Mouse (Mus musculus) thymus, postnatal 14 days (tissue): ENCODE measurements at regions not wholly inside any gene's neighbourhood (a gene's known extent, or its start where the extent isn't known, plus 50 kb on each side); places are given as distances from the start of the nearest gene placed in this dataset.
A peak's percentile ranks its signal among the peaks of the same experiment; 100 is the strongest.

ENCODE experiments used
- DNase-seq: peaks from one replicate; pipeline ENCODE4 v3.0.0; 2021

- no peak for DNase-seq
Observed at GRCm38 (mm10) chr13:71481205-71481604, 482.3 kb downstream of the Irx1 start.

DNA sequence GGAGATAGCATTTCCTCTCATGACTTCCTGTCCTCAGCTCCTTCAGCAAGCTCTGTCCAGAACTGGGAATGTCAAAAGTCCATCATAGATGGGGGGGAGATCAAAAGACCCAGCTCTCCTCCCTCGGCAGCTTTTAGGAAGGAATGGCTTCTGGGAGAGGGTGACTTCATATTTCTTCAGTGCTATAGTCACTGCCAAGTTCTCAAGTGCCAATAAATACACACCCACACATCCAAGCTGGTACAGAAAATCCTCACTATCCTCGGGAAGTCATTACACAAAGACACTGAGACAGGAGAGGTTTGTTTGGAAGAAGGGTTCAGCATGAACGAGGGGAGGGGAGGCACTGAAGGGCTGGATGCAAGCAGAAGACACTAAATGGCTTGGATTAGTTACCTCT is 502.0 kb downstream of the Irx1 start:
- DNase-seq, result no peak

DNA sequence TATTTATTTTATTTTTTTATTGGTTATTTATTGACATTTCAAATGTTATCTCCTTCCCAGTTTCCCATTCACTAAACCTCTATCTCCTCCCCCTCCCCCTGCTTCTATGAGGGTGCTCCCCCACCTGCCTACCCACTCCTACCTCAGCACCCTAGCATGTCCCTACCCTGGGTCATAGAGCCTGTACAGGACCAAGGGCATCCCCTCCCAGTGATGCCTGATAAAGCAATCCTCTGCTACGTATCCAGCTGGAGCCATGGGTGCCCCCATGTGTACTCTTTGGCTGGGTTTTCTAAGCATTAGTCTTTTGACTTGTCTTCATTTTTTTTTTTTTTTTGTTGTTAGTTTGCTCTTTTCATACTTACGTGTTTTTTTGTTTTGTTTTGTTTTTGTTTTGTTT is 502.9 kb downstream of the Irx1 start:
- no peak for DNase-seq

DNA sequence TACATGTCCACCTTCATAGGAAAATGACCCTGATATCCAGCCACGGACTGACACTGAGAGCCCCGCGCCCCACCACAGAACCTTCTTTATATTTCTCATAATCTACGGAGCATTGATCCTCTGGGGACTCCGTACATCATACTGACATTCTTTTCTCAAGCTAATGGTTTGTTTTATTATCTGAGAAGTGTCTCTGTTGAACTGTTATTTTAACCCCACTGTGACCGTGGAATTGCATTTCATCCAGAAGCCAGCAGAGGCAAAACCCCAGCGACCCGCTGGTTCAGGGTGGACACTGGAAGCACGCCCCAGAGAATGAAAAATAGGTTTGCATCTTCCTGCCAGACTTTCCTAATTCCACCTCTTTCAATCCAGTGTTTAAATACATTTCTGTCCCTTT is 503.4 kb downstream of the Irx1 start:
- DNase-seq, result no peak

DNA sequence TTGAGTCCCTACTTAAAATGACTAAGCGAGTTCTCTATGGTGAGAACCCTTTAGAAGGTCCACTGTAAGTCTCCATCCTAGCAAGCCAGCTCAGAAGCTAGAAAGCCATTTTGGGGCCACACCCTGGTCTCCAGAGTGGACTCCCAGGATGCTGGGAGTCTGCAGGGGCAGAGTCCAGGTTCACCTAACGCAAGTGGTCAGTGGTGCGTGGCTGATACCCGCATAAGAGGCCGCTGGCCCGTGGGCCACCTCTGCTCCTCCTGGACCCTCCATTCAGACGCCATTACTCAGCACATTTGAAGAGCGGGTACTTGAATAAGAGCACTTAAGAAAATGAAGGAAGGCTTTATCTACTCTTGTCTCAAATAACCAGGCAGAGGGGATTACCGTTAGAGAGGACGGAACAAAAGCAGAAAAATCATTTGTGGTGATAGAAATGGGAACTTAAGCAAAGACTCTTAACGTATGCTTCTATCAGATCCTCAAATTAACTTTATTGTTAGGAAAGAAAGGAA is 504.4 kb downstream of the Irx1 start:
- no peak for DNase-seq

GRCm38 (mm10) chr13:71458061-71458935 is 505.2 kb downstream of the Irx1 start:
- DNase-seq, result peak; percentile 6

DNA sequence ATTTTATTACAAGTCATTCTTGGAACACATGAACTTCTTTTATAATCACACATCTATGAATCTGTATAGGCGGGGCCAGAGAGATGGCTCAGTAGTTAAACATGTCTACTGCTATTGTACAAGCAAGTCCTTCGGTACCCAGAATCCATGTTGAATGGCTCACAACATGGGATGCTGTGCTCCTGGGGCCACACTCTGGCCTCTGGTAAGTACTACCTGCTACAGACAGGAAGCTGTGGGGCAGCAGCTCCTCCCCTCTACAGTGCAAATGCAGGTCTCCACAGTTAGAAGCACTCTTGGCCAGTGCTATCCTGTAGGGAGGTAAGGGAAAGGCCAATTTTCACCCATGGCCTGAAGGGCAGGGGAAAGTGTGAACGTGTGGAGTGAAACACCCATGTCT is 506.0 kb downstream of the Irx1 start:
- DNase-seq, result no peak

DNA sequence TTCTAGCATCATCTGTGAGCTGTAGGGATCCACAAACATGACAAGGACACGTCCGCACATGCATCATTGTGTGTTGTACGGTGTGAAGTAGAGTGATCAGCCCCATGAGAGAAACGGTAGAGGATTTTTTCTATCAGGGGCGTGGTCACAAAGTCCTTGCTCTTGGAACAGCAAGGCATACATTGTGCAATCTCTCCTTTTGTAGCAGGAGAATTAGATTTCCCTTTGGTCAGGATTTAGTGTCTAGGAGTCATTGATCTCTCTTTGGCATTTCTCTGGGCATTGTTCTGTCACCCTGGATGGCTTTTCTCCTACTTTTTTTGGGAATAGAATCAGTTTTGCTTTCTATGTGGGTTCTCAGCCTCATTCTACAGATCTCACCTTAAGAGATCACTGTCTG is 511.3 kb downstream of the Irx1 start:
- no peak for DNase-seq

- DNase-seq, result no peak
Observed at GRCm38 (mm10) chr13:71437601-71438099, 525.9 kb downstream of the Irx1 start.

- DNase-seq, result no peak
Observed at GRCm38 (mm10) chr13:71403654-71404560, 559.6 kb downstream of the Irx1 start.

DNA sequence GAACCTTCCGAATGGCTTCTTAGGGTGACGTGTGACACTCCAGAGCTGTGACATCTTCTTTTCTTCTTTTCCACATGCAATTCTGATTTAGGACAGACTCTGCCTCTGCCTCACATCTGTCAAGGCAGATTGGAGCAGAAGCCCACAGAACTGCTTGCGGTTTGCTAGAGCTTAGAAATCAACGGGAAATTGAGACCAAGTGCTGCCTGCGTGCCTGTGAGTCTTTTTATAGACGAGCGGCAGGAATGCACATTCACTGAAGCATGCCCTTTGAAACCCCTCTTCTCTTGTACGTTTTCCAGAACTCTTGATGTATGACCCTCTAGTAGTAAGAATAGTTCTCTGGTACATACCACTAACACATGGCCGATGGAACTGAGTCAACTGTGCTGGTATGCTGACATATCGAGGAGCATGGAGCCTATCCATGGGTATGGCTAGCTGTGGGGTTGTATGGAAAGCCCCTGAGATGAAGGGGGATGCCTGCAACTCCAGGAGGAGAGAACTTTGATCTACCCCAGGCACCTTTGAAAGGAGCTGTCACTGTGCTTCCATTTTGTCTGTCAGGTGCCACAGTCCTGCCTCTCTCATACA is 552.2 kb upstream of the Adamts16 start:
- no peak for DNase-seq

DNA sequence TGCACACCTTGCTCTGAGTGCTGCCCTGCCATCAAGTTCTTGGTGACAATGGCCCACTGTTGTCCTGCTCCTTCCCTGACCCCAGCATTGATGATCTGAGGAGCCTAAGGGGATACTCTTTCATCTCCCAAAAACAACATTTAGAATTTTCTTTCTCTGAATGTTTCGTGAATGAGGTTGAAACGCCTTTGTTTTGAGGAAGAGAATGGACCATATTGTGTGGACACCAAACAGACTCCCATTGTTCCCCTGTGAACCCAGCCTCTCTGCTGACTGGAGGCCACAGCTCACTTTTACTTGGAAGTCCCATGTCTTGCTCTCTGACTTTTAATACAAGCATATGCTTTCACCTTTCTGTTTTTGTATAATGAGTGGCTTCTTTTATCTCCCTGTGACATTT is 537.0 kb upstream of the Adamts16 start:
- DNase-seq, result no peak

DNA sequence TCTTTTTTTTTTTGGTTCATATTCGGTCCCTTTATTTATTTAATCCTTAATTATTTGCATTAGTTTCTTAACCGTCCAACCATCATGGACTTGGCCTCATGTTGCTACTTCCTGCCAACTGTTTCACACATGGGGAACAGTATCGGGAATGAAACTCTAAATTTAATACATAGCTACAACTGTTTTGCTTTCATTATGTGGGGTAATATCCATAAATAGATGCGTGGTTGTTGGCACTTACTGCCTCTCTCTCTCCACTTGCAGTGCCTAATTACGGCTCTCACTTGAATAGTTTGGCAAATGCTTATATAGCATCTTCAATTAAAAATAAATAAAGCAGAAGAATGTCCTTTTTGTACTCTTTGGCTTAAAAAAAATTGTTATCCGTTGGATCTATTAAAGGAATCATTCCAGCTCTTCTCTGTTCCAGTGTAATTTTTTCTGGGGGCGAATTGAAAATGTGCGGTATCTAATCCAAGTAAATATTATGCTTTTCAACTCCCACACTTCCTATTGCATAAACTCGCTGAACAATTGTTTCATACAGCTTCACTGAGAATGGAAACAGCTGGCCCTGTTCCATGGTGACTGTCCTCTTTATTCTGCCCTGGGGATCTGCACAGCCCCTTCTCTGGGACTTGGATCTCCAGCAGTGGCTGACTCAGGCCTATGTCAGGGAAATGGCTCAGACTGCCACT is 534.4 kb upstream of the Adamts16 start:
- no peak for DNase-seq

DNA sequence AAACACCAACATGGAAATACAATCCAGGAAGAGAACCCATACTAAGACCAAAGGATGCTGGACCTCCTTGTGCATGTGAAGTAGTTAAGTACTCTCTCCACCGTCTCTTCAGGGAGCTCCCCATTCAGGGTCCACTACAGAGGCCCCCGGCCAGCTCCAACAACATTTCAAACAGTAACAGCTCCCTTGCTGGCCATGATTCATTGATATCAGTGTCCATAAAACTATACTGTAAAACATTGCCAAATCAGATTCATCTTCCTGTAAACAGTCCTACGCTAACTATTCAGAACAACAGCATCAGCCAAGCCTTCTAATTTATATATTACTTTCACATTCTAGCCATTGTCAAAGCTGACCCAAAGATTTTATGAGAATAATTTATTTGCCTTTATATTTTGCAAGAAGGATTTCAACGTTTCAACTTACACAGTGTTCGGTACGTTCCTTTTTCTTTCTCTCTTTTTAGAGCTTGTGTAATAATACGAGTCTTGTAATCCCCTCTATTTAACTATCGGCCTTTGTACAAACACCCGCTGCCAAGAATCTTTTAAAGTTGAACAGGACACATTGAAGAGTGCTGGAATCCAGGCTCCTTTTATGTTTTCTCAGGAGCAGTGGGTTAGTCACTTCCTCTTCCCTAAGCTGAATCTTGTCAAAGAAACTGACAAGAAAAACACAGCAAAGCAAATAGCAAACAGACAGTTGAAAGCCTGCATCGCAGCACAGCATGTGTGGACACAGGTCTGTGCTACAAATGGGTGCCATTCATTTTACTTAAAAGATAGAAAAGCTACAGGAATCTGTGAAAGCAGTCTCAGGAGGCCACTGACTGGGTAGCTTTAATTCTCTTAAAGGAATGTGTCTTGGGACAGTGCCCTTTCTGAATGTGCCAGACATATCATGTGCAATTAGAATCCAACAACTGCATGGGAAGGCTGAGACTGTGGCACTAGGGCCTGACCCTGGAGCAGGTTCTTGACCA is 531.4 kb upstream of the Adamts16 start:
- no peak for DNase-seq

DNA sequence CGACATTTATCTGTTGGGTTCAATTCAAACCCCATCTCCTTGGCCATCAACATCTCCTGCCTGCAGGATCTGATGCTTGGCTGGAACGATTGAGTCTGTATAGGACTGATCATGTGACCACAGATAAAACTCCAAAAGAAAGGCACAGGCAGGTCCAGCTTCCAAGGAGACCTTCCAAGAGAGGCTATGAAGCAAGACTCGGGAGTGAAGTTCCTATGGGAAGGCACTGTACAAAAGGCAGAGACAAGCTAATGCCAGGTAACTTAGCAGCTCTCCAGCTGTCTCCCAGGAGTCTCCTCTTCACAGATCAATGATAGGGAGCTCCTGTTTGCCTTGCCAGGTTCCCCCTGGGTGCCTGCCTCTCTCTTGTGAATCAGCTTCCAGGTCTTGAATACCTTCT is 528.2 kb upstream of the Adamts16 start:
- no peak for DNase-seq

DNA sequence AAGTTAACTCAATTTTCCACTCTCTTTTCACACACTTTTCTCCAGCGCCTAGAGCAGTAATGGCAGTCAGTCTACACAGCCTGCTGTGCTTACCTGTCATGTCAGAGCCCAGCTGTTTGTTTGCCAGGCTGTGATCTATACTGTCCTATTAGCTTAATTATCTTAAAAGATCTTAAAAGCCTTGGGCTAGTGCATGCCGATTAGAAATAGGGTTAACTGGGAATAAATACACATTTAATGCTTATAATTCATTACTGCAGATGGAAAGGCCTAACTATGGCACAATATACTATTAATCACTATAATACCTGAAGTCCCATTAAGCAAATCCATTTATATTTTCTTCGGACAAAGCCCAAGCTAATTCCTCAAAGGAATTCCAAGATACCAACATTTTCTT is 523.6 kb upstream of the Adamts16 start:
- DNase-seq, result no peak

GRCm38 (mm10) chr13:71362311-71362710 is 520.7 kb upstream of the Adamts16 start:
- DNase-seq, result no peak

DNA sequence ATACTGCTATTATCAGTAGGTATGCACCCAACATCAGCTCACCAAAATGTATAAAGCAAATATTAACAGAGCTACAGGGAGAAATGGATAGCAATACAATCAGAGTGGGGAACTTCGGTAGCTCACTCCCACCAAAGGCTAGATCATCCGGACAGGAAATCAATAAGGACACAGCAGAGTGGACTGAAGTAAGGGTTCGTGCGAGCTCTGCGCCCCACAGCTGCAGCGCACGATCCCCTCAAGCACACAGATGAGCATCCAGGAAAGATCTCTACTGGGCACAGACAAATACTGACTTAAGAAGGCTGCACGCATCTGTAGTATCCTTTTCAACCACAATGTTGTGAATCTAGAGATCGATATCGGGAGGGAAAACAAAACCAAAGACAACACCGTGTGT is 517.5 kb upstream of the Adamts16 start:
- no peak for DNase-seq

DNA sequence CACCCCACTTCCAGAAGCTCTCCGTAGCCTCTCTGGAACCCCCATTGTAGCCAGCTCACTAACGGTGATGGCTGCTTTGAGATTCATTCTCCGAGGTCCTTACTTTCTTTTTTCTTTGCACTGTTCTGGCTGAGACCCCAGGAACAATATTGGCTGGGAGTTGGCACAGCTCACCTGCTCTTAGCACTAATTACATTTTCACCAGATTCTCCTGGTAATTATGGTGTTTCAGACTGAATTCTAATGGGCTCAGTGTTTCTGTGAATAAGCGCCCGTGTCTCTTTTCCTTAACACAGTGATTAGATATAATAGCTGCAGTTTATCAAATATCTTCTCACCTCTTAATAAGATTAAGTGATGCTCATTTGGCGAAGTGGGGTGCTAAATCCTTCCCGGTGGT is 509.2 kb upstream of the Adamts16 start:
- no peak for DNase-seq

- DNase-seq, result no peak
Observed at GRCm38 (mm10) chr13:71342921-71343320, 501.3 kb upstream of the Adamts16 start.

DNA sequence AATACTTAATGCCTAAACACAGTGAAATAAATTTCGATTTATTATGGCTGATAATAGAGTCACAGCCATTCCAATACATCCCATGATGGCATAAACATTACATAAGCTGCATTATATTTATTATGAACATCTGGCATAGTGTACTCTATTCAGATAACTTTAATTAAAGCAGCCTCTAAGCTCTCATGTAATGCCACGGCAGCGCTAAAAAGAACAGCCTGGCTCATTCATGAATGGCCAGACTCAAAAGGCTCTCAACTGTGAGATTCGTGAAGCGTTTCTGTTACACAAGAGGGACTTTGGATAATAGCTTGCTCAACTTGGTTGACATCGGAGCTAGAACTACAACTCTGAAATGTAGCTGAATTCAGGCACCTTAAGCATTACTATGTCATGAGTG is 497.1 kb upstream of the Adamts16 start:
- DNase-seq, result no peak
